Mouse (Mus musculus): ENCODE measurements at regions not wholly inside any gene's neighbourhood (a gene's known extent, or its start where the extent isn't known, plus 50 kb on each side); places are given as distances from the start of the nearest gene placed in this dataset.

DNA sequence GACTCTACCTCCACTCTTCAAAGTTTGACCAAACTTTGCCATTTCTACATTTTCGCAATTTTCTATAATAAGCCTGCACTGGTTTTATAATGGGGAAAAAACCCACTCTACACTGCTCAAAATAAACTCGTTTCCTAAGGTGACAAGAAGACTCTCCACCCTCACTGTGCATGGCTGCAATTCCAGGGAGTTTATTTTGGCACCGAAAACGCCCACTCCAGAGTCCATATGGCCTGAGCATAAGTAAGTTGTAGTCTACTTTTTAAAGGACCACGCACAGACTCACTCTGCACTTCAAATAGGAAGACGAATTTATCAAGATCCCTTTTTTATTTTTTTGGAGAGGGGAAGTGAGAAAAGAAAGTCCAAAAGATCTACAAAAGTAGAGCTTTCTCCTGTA lies 219.4 kb downstream of the Pdcd6ip start:
- DNase-seq (ENCODE audit: low spot score in 2 of 2): no peak

DNA sequence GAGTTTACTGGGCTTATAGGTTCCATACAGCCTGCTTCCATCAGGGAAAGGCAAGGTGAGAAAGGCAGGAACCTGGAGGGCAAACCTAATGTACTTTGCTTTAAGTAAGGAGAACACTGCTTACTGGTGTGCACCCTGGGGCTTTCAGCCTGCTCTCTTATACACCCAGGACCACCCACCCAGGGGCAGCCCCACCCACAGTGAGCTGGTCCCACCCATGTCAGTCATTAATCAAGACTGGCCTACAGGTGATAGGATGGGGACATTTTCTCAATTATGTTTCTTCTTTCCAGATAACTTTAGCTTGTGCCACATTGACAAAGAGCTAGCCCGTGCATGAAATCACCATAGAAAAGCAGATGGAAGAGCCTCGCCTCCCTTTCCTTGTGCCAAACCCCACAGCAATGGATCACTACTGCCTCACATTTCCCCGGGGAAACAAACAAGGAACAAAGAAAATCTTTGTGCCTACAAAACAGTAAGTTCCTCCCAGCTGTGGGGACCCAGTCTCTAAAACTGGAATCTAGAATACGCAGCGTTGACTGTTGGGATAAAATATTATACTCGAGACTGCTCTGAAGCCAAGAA lies 221.5 kb downstream of the Pdcd6ip start:
- no peak for DNase-seq (ENCODE audit: low spot score in 2 of 2)

DNA sequence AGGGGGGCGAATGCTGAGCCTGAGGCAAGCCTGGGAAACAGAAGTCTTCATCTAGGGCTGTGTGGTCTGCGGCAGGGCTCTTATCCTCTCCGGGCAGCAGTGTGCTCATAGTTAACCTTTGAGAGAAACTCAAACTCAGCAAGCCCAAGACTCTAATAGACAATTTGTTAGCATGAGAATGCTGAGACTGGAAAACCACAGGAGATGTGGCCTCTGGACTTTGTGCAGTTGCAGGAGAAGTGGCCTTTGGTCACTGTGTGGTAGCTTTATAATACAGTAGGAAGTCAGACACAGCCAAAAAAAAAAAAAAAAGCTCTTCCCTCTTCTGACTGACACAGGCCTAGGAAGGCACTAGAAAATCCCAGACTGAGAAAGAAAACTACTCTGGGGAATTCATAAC lies 228.2 kb downstream of the Pdcd6ip start:
- no peak for DNase-seq (ENCODE audit: low spot score in 2 of 2)

GRCm38 (mm10) chr9:113478761-113479265 lies 229.2 kb downstream of the Pdcd6ip start:
- DNase-seq (ENCODE audit: low spot score in 2 of 2): no peak

DNA sequence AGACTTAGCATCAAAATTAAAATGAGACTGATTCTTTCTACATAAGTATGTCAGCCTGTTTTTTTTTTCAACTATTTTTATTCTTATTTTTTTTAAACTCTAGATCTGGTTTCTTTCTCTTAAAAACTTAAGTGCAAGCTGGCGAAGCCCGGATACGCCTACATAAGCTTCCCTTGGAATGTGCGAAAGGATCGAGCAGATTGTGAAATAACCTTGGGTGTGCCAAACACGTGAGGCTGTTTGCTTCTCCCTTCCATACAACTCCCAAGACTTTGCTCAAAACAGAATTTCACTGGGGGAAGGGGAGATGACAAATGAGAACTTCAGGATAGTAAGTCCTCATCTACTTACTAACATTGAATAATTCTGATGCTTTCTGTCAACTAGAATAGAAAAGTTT lies 236.3 kb downstream of the Pdcd6ip start:
- DNase-seq (ENCODE audit: low spot score in 2 of 2): no peak

DNA sequence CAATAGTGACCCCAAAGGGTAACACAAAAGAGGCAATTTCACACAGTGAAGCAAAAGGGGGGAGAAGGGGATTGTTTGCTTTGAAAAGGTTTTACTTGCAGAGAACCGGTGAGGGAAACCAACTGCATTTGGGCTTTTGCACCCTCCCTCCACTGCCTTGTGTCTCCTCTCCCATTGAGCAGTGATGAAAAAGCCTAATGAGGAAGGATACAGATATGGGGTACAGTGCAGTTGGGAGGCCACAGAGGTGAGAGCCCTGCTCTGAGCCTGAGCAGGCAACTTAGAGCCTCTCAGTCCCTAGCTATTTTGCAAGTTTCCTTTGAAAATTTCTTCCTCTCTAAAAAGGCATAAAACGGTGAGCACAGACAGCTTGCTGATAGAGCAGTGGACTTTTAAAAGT lies 245.2 kb downstream of the Pdcd6ip start:
- no peak for DNase-seq (ENCODE audit: low spot score in 2 of 2)

GRCm38 (mm10) chr9:113462267-113462887 lies 245.7 kb downstream of the Pdcd6ip start:
- no peak for DNase-seq (ENCODE audit: low spot score in 2 of 2)

GRCm38 (mm10) chr9:113459885-113460284 lies 248.2 kb downstream of the Pdcd6ip start:
- DNase-seq (ENCODE audit: low spot score in 2 of 2): no peak

DNA sequence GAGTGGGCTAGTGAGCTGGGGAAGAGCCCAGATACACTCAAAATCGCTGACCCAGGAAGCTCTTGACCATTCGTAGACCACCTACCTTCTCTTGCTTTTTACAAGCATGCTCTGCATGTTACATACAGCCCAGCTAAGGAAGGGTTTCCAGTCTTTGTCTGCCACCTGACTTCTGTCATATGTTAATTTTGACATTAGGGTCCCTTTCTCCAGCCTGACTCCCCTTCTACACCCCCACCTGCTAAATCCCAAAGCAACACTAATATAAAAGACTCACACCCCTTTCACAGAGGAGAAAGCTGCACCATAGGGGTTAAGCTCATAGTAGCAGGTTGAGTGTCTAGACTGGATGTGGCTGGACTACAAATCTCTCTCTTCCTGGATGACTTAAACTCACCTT lies 248.8 kb downstream of the Pdcd6ip start:
- DNase-seq (ENCODE audit: low spot score in 2 of 2): no peak

- DNase-seq (ENCODE audit: low spot score in 2 of 2): no peak
Observed at GRCm38 (mm10) chr9:113458741-113459154, 249.3 kb downstream of the Pdcd6ip start.

DNA sequence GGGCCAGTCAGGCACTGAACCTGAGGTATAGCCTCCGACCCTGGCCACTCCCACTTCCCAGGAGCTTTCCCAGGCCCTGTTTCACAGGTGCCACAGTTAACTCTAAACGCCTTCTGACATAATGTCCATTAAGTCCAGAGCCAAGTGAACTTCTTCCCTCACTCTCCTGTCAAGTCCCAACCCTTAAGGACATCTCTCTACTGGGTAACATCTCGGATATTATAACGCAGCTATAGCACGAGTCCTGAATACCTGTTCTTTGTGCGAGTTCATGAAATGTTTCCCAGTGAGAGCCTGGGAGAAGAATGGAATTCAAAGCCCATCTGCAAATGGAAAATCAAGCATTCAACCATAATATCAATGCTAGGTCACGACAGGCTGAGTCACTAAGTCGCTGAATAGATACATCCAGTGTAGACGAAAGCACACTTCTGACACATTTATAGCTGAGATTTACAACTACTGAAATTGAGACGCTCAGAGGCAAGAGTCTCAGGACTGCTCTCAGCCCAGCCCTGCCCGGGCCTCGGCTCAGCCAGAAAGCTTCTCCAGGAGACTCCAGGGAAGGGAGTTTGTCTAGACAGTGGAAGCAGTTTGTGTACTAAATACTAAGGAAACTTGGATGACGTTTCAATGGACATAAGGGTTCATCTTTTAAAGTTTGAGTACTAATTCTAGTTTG lies 250.7 kb downstream of the Pdcd6ip start:
- no peak for DNase-seq (ENCODE audit: low spot score in 2 of 2)

- no peak for DNase-seq (ENCODE audit: low spot score in 2 of 2)
Observed at GRCm38 (mm10) chr9:113455577-113455976, 252.5 kb downstream of the Pdcd6ip start.

- DNase-seq (ENCODE audit: low spot score in 2 of 2): no peak
Observed at GRCm38 (mm10) chr9:113453231-113453630, 254.8 kb downstream of the Pdcd6ip start.

GRCm38 (mm10) chr9:113441770-113442411 lies 266.2 kb downstream of the Pdcd6ip start:
- DNase-seq (ENCODE audit: low spot score in 2 of 2): peak in 1 of 2 experiments; percentile 8

DNA sequence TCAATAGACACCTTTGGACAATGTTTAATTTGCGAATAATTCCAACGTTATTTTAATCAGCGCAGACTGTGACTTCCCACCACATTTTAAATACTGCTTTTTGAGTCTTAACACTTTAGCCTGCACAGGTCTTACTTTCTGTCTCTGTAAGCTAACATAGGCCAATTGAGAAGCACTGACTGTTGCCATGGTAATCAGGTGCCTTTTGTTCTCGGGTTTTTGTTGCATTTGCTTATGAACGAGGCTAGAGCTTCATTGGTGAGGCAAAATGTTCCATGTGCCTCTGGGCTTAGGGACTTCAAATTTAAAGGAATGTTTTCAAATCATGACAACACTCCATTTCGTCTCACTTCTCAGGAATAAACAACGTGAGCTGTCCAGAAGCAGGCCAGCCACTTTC lies 269.7 kb downstream of the Pdcd6ip start:
- no peak for DNase-seq (ENCODE audit: low spot score in 2 of 2)

GRCm38 (mm10) chr9:113435921-113436320 lies 272.1 kb downstream of the Pdcd6ip start:
- DNase-seq (ENCODE audit: low spot score in 2 of 2): no peak

DNA sequence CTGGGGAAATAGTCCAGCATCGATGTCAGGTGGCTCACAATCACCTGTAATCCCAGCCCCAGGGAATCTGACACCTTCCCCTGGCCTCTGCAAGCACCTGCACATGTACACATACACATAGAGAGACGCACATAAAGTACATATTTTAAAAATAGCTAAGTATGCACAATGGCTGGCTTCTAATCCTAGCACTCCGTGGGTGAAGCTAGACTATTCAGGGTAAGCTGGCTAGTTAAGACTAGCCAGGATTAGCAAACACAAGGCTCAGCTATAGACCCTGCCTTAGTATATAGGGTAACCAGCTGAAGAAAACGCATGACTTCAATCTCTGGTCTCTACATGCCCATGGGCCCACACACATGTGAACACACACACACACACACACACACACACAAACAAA lies 274.6 kb downstream of the Pdcd6ip start:
- DNase-seq (ENCODE audit: low spot score in 2 of 2): no peak

GRCm38 (mm10) chr9:113432601-113433179 lies 275.4 kb downstream of the Pdcd6ip start:
- DNase-seq (ENCODE audit: low spot score in 2 of 2): no peak

DNA sequence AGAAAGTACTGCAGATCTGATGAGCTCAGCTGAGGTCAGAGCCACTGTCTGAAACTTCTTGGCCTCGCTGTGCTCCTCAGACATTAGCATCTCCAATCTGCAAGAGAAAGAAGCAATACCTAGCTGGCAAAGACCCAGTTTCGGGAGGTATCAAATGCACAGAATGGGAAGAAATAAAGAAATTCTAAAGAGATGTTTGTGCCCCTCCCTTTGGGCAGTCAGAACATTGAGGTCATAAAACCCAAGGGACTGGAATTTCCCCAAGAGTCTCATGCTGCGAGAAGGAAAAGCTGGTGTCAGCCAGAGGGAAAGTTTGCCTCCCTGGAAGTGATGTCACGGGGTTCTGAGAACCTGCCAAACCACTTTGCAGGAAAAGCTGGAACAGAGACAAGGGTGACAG lies 277.6 kb downstream of the Pdcd6ip start:
- DNase-seq (ENCODE audit: low spot score in 2 of 2): no peak

DNA sequence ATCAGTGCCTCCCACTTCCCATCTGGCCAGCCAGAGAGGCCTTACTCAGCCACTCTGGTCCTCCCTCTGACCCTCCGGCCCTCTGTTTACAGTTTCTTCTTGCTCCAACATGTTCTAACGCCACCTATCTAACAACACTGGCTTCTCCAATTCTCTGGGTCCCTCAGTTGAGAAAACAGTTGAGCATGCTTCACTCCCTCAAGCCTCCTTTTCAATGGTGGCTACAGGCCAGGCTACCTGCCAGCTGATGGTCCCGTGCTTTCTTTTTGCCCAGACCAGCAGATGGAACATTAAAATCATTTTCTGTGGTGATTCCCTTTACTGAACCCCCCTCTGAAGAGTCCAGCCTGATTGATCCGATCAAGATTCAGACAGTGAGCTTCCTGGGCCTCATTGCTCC lies 280.8 kb downstream of the Pdcd6ip start:
- DNase-seq (ENCODE audit: low spot score in 2 of 2): no peak

GRCm38 (mm10) chr9:113426324-113426723 lies 281.7 kb downstream of the Pdcd6ip start:
- no peak for DNase-seq (ENCODE audit: low spot score in 2 of 2)

- DNase-seq (ENCODE audit: low spot score in 2 of 2): no peak
Observed at GRCm38 (mm10) chr9:113421645-113422044, 286.4 kb downstream of the Pdcd6ip start.

Measured in spleen, postnatal 14 days (tissue).